Mouse (Mus musculus) lung, adult 2 months (tissue): ENCODE results near the gene Fbf1.

Source experiments
- CTCF ChIP-seq: fragments of 200-500 bp; IDR thresholded peaks from 2 replicates; pipeline ENCODE4 v1.5.1; 2011; ENCODE audit warnings: mild to moderate bottlenecking, low read length, control low read depth; ENCODE audit not compliant: insufficient read depth
- POLR2A ChIP-seq: fragments of 200-500 bp; IDR thresholded peaks from 2 replicates; pipeline ENCODE4 v1.6.1; 2011; ENCODE audit warnings: low read depth, mild to moderate bottlenecking, control low read depth, low read length, borderline replicate concordance; ENCODE audit errors: extremely low read depth

DNA sequence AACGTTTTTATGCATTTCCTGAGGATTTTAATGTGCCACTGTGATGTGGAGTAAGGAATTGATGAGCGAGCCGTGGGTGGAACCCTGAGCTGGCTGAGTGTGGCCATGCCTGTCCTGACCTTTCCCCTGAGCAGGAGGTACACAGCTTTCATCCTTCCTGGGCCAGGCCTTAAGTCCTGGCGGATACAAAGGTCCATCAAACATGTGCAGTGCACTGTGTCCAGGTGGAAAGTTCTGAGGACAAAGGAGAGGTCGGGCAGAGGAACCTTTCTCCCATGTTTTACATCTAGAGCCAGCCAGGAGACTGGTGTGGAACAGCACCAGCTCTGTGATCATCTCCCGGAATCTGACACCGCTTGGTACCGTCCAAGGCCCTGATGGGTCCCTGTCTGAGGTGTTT, 41.3 kb upstream of the Fbf1 start:
- TF ChIP-seq CTCF (no peak), POLR2A (no peak)
